Mouse (Mus musculus) spleen, postnatal 4 days (tissue): Measurements from ENCODE around the gene Gimap9.

ENCODE experiments used
- DNase-seq, 2 experiments: peaks; one replicate each; pipeline ENCODE4 v3.0.0; 2022; ENCODE audit warnings: low spot score in 2 of 2

The Gimap9 gene

DNA sequence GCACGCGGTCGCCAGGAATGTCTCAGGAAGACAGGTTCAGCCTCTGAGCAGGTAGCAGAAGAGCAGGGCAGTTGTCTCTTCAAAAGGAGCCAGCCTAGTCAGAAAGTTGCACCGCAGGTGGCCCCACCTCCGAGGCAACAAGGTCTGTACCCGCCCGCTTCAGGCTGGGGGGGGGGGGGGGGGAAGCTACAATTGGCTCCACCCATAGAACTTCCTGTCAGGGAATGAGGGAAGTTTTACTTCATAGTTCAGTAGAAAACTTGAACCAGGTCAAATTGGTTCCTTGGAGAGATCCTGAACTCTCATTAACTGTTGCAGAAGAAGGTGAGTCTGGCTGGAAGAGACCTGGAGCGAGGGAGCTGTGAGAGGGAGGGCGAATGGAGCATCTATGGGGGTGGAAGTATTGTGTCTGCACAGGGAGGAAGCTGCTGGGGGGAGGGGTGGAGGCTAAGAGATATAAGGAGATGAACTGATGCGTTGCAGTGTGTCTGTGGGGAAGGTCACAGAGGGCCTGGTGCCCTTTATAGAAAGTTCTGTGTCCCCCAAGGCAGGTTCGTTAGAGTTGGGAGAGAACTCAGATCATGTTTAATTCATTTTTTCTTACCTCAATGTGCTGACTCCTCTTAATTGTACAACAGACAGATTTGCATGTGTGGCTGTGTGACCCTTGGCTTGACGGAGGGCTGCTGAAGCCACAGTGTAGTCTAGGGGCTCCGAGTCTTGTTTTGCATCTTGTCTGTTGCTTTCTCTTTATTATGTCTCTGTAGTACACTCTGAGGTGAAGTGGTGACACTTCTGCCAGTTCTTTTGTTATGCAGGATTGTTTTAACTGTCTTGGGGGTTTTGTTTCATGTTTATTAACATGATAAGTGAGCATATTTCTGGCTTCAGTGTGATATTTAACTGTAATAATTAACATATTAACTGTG is at the start of gene Gimap9:
TSS of gene Gimap9 (plus strand) at position 199 of the 929 bp plus-strand sequence.
- peak; percentile 70 to 84 for DNase-seq

DNA sequence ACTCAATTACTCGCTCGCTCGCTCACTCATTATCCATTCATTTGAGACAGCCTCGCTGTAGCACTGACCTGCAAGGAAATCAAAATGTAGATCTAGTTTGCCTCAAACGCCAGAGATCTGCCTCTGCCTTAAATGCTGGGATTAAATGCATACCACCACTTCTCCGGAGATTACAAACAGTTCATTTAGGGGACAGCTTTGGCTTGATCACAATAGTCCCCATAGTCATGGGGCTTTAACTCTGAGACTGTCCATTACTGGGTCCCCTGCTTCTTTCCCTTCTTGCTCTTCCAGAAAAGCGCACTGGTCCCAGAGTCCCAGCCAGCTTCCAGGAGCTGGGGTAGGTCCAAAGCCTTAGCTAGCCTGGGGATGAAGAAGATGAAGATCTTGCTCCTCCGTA is 49.5 kb upstream of the Gimap9 start, which contains the start of gene AI854703:
TSS of gene AI854703 (plus strand) at position 301 of the 400 bp plus-strand sequence.
- no peak for DNase-seq

DNA sequence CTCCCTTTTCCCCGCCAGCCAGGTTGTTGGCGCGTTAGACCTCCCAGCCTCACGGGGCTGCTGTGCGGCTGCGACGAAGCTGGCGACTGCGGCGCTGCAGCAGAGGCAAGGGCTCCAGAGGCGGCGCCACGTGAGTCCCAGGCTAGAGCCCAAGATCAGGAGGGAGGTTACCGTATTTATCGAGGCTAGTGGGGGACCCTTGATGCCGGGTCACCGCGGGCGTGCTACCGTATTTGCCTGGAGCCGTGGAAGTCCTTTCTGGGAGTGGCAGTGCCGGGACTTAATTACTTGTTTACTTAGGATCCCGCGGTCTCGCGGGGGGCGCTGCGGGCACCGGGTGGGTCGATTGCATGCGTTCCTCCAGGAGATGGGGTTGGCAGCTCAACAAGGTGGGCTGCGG is 48.9 kb upstream of the Gimap9 start:
- no peak for DNase-seq

DNA sequence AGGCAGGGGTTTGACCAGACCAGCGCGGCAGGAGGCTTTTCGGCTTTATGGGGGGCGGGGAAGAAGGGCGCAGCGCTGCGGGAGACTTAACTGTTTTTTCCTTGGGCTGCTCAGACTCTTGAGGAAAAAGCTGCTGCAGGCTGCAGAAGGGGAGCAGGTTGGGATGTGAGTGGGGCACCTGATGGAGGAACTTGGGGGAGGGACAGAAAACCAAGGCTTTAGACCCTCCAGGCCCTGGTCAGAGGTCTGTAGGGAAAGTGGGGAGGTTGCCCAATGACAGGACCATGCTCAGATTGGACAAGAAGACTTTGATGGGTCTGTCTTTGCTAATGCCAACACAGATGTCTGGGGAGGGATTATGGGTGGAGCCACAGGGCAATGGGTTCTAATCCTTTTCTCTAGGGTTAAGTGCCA is 48.4 kb upstream of the Gimap9 start:
- DNase-seq = no peak

DNA sequence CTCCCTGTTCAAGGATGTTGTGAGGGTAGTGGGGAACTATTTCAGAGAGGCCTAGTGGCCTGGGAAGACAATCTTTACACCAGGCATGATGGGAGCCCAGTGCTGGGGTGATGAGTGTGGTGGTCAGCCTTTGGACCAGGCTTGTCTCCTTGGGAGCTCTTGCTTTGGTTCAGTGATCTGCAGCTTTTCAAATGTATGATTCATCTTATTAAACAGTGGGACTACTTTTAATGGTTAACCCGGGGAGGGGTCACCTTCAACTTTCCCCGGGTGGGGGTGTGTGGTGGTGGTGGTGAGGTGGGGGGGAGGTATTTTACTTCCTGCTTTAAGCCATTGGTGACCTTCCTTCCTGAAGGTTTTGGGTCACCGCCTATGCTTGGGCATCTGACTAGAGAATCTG is 47.6 kb upstream of the Gimap9 start:
- DNase-seq = no peak

DNA sequence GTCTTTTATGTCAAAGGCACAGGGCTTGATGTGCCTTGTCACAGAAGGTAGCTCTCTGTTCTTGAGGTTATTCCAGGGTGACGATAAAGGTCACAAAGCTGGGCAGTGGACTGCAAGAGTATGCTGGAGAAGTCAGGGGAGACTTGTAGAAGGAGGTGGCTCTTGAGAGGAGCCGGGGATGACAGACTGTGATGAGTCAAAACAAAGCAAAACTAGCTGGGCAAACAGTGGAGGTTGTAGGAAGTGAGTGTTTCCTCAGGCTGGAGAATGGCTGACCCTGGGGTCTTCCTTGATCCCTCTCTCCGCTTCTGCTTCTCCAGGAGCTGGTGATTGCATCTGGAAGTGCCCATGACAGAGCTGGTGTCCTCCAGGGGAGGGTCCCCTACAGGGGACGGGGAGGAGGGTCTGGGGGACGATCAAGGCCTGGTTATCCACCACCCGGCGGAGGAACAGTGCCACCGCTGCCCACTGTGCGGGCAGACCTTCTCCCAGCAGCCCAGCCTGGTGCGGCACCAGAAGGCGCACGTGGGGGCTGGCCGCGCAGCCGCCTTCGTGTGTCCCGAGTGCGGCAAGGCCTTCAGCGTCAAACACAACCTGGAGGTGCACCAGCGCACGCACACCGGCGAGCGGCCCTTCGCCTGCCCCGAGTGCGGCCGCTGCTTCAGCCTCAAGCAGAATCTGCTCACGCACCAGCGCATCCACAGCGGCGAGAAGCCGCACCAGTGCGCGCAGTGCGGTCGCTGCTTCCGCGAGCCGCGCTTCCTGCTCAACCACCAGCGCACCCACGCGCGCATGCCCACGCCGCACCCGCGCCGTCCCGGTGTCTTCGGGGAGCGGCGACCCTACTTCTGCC is 46.9 kb upstream of the Gimap9 start:
- DNase-seq = peak in 1 of 2 experiments; percentile 66

DNA sequence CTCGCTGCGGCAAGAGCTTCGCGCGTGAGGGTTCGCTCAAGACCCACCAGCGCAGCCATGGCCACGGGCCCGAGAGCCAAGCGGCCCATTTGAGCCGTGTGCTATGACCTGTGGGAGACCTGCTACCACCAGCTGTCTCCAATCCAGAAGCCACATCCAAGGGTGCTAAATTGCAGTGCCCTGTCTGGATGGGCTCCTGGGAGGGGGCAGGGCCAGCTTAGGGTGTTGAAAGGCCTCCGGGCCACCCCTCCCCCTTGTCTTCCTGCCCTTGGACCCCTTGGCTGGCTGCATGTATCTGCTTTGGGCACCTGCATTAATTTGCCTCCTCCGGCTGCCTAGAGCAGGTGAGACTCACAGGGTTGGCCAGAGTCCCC is 46.3 kb upstream of the Gimap9 start:
- DNase-seq = no peak

DNA sequence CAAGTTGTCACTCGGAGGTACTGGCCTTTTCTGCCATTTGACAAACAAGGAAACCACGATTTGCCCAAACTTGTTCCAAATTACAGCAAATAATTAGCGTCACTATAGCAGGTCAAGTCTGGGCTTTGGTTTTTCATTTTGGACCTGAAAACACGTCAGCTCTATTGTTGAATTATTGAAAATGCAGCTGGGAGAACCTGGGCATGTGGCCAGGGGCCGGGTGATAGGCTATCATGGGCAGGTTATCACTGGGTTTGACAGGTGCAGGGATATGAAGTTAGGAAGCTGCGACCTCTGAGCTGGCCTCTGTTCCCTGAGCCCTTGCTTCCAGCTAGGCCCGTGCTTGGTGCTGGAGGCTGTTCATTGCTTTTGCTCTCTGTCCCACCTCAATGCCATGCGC is 45.1 kb upstream of the Gimap9 start:
- DNase-seq = no peak

DNA sequence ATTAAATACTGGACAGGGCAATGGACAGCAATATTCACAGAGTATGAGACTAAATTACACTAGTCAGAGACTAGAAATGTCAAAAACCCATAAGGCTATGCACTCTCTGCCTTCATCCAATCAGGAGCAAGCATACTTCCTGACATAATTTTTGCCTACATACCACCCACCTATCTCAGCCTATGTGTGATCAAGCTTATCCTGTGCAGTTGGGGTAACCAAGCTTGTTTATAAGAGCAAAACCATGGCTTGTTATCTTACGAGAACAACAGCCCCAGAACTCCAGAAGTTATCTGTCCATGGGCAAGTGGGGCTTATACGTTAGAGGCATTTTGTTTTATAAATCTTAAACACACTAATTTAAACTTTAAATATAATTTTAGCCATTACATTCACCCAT is 40.8 kb upstream of the Gimap9 start:
- DNase-seq = no peak

DNA sequence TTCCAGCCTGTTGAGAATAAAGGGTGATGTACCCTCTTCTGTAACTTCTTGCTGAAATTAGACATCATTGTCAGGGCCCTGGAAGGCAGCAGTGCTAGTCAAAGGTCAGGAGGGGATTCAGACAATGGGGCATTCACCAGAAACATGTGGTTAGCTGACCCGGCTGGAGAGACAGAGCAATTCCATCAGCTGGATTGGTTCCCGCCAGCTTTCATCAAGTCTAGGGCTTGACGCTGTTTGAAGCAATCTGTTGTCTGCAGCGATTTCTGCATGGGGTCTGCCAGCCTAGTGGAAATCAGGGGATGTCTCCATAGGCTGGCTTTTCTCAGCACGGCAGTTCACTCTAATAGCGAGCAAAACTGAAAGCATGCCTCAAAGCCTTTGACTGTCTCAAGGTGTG is 39.4 kb upstream of the Gimap9 start:
- DNase-seq = no peak

DNA sequence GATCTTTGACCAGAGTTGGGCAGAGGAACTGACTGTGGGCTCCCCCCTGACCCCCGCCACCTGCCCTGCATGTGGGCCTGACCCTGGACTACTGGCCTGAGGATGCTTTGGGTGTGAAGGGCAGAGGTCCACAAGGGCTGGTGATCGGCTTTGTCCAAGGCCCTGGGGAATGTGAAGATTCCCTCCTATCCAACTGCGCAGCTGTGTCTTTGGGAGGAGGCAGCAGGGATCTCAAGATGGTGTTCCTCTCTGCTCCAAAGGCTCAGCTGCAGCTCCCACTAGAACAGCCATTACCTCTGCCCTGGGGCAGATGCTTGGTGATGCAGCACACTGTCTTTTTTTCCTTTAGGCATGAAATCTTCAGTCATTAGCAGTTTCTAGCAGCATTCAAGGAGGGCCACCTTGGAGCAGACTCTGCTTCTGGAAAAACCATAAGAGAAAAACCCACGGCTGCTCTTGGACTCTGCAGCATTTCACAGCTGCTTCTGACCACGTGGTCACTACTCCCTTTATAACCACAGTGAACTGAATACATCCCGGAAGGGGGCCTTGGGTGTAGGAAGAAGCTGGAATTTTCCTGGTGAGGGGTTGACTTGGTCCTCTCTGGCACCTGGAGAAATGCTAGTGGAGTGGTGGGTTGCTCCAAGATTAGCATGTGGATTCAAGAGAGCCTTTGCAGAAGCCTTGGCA is 38.0 kb upstream of the Gimap9 start:
- DNase-seq = no peak

DNA sequence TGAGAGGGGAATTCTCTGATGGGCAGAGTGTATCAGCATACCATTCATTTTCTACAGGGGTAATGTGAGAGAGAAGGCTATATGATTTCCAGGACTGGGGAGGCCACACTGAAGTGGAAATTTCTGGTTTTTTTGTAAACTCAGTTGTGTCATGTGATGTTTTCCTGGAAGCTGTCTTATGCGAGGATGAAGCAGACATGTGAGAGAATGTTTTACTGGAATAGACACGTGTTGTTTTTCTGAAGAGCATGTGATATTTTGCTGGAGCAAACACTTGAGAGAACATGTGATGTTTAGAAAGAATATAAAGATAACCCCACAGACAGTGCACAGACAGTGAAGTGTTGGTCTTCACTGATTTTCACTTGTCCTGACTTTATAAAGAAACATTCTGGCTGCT is 37.4 kb upstream of the Gimap9 start:
- DNase-seq = no peak

DNA sequence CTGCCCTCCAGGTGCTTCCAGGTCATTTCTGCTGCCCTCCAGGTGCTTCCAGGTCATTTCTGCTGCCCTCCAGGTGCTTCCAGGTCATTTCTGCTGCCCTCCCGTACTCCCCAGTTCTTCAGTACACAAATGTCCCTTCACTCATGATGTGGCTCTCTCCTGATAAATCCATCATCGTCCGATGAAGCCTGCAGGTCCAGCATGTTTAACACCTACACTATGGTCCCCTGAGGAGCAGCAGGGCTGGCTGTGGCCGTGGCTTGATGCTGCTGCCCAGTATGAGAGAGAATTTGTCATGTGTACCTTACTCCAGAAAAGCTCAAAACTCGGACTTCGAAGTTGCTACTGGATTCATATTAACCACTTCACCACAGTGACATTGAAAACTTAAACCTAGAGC is 34.5 kb upstream of the Gimap9 start:
- DNase-seq = no peak

DNA sequence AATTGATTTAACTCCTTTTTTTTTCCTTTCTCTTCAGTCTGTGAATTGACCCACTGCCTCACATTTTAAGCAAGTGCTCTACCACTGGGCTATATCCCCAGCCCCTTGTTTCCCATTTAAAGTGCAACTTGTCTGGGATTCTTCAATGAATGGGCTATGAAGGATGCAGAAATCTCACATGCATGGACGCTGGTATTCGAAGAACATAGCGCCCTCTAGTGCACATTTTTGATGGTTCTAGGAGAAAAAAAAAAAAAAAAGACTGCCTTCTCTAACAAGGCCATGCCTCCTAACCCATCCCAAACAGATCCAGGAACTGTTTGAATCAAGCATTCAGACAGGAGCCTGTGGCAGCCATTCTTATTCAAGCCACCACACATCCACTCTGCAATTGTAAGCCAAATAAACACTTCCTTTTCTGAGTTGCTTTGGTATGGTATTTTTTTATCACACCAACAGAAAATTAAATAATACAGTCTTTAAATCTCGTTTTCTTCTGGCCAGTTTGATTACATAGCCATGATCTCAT is 33.1 kb upstream of the Gimap9 start:
- DNase-seq = no peak

DNA sequence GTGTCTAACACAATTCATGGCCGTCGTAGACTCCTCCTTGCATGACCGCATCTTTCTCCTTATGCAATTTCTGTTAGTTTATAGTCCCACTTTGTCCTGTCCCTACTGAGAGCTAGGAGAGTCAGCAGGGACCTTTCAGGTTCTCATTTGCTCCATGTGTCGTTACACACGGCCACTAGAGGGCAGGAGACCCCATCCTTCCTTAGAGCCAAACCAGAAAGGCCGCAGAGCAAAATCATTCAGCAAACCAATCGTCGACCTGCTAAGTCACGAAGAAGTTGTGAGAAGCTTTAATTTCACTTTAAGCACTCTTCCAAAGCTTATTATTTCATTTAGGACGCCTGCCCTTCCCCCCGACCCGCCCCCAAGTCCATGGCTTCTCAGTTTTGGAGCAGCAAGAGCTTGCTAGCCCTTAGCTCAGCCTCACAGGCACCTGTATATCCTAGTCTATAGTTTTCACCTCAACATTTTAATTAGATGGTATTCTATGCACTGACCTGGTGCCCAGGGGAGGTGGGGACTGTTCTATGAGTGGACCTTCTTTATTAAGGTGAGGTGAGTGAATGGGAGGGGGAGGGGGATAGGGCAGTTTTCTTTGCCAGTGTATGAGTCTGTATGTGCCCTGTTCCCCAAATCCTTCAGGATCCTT is 30.1 kb upstream of the Gimap9 start:
- DNase-seq = peak; percentile 64 to 84

DNA sequence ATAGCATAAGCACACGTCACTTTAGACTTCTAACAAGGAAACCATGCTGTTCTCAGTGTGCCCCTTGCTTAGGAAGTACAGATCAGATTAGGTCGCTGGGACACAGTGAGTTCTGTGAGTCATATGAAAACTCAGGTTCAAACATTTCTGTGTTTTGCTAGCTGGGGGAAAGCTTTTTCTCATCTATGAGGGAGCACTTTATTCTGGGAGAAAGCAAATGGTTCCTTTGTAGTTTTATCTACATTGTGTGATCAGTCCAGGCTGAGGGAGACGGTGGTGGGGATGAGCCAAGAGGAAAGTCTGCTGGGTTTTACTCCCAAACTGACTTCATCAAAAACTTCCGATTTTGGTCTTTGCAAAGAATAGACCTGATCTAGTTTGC is 29.6 kb upstream of the Gimap9 start:
- no peak for DNase-seq

DNA sequence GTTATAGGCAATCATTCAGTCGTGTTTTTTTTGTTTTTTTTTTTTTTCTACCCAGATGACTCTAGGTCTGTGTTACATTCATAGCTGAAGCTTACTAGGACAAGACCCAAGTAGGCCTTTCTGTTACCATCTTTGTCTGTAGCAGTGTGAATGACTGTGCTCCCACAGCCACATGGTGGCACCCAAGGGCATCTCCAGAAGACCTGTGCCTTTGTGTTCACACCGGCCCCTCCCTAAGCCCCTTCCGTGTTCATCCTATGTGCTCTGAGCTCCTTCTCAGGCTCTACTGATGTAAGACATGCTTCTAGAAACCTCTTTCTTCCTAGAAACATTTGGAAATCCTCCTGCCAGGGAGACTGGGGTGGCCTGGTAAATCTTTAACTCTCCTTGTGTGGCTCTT is 28.9 kb upstream of the Gimap9 start, which contains the start of gene Gimap8:
TSS of gene Gimap8 (plus strand) at position 240 of the 400 bp plus-strand sequence.
- peak; percentile 65 to 76 for DNase-seq

DNA sequence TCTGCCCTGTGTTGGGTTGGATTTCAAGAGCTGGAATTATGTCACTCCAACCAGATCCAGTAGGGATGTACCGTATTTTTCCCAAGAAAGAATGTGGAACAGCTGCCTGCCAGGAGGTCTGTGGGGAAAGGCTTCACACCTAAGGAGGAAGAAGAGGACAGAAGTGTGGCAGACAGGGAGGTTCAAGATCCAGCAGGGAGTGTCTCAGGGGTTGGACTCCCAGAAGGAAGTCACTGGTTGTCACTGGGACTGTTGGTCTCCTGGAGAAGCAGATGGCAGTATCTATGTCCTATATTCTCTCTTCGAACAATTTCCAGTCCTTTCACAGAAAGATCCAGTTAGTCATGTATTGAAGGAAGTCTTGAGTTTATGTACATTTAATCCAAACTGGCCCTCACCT is 28.3 kb upstream of the Gimap9 start:
- DNase-seq = no peak

DNA sequence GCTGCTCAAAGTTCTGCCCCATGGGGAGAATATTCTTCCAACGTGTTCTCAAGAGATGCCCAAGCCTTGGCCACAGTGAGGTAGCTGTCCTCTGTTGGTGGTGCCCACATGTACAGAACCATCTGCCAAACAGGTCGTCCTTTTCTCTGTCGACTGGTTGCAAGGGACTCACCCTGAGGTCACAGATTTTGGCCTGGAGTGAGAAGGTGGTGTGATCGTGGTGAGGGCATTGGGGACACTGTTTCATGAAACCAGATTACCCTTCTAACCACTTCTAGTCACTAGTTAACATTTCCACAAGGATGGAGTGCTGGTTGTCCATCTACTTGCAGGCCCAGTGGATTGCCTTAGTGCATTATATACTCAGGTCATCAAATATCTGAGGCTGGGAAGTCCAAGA is 27.1 kb upstream of the Gimap9 start:
- DNase-seq = no peak

DNA sequence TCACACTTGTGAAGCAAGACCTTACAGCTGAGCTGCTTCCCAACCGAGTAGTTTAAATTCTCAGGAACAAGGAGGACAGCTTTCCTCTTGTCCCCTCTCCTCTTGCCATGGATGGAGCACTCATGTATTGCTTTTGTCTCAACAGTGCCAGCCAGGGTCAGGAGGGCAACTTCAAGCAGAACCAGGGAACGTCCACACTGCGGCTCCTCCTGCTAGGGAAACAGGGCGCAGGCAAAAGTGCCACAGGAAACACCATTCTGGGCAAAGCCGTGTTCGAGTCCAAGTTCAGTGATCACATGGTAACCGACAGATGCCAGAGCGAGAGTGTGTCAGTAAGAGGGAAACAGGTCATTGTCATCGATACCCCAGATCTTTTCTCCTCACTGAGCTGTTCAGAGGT is 25.9 kb upstream of the Gimap9 start:
- no peak for DNase-seq

DNA sequence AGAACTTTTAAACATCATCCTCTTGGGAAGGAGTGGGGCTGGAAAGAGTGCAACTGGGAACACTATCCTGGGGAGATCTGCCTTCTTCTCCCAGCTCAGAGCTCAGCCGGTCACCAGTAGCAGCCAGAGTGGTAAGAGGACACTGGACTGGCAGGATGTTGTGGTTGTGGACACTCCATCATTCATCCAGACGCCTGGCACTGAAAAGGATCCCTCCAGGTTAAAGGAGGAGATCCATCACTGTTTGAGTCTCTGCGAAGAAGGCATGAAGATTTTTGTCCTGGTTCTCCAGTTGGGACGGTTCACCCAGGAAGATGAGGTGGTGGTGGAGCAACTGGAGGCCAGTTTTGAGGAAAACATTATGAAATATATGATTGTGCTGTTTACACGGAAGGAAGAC is 17.2 kb upstream of the Gimap9 start:
- DNase-seq = no peak
